26 mouse cellular contexts compared by ENCODE assay signal in the genomic region with DNA sequence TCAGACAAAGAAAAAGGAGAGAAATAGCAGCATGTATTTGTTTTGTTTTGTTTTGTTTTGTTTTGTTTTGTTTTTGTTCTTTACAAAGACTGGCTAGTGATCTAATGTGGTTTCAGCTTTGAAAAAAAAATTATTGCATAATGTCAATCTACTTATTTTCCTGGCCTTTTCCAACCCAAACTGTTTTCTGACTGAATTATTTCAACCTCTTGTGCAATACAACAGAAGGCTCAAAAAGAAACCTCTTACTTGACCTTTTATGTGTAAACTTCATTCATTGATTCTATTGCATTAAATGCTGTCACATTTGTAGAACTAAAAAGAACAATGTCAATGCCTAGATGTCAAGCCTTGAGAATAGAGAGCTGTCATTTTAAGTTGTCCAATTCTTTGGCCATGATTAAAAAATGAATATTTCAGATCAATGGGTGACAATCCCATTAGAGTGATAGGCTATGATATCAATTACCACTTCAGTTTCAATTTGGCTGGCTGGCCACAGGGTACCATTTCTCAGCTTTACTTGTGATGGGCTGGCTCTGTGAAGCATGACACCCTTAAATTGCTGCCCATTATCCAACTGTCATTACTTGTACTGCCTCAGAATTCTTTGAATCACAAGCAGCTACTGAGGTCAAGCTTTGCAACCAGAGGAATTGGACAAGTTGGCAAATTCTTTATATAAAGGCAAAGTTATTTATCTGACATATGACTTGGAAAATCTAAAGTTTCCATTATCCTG. TPM values are rescaled to one million over a fixed set of nuclear protein-coding genes. Genes with fewer than 3 reads are reported as not detected.
DNase-seq lines count a peak whose midpoint lies in the region; ATAC-seq and TF ChIP-seq lines count a peak whose summit lies in the region.
"Had no signal": no experiment of that assay in that cellular context is flagged by ENCODE, and none has a peak within 500 bp of the region (broad histone marks: within the 10 kb centered on the region; RNA-seq: fewer than 3 reads in every experiment).

No protein-coding gene starts in this region.

- H3K4me1 ChIP-seq in hindbrain, embryonic 10.5 days (replicated peaks), result peaks cover 41% of the 10 kb centered on the region
- no peaks in the 10 kb centered on the region for H3K4me1 ChIP-seq in hindbrain, embryonic 14.5 days (replicated peaks; ENCODE audit: control insufficient read depth, insufficient read depth, low read length)
- no peaks in the 10 kb centered on the region for H3K4me1 ChIP-seq in lung, postnatal 0 days (ENCODE audit: insufficient read depth, low read depth, low read length)
- H3K4me1 ChIP-seq: embryonic facial prominence, embryonic 10.5 days; forebrain, embryonic 13.5 days; heart, embryonic 13.5 days had no signal

- TF ChIP-seq EP300 in lung, postnatal 0 days (IDR thresholded peaks at IDR 0.05), result no peak

- H3K9ac ChIP-seq in hindbrain, embryonic 14.5 days, result no peak overlapping the region
- H3K9ac ChIP-seq in lung, postnatal 0 days (replicated peaks; ENCODE audit: low read depth), result no peak overlapping the region
- H3K9ac ChIP-seq: forebrain, embryonic 13.5 days; forebrain, postnatal 0 days; heart, embryonic 13.5 days had no signal

- no peak for TF ChIP-seq CTCF in lung, postnatal 0 days (IDR thresholded peaks at IDR 0.05)

- peak; percentile 20 for DNase-seq in hindbrain, embryonic 10.5 days (ENCODE audit: low spot score)
- no peak for DNase-seq in hindbrain, embryonic 14.5 days (ENCODE audit: low spot score)
- peak; percentile 63 for DNase-seq in lung, postnatal 0 days (ENCODE audit: low spot score)
- no peak for DNase-seq in lung, adult 18-20 months
- peak; percentile 74 for DNase-seq in adipocyte (ENCODE audit: low spot score)
- no peak for DNase-seq in heart, postnatal 25 days (ENCODE audit: low spot score)
- DNase-seq in cerebellum, postnatal 25 days, result no peak
- DNase-seq: adrenal gland, adult 2 months; adrenal gland, postnatal 25 days; cerebellum, adult 18-20 months; cerebellum, adult 9-11 months; forebrain, postnatal 0 days; gastrocnemius, adult 2 months; gastrocnemius, postnatal 25 days; heart, adult 11 months; heart, postnatal 4 days had no signal

- no peak overlapping the region for H3K4me3 ChIP-seq in hindbrain, embryonic 10.5 days
- no peak overlapping the region for H3K4me3 ChIP-seq in hindbrain, embryonic 14.5 days (replicated peaks; ENCODE audit: low read length)
- no peak overlapping the region for H3K4me3 ChIP-seq in lung, postnatal 0 days (ENCODE audit: low read depth, low read length)
- H3K4me3 ChIP-seq: embryonic facial prominence, embryonic 10.5 days; forebrain, embryonic 13.5 days; gastrocnemius, adult 2 months; heart, embryonic 13.5 days had no signal

- no peaks in the 10 kb centered on the region for H3K27me3 ChIP-seq in hindbrain, embryonic 10.5 days (ENCODE audit: insufficient read depth, poor library complexity, severe bottlenecking)
- H3K27me3 ChIP-seq in hindbrain, embryonic 14.5 days (ENCODE audit: control insufficient read depth, insufficient read depth, low read length), result no peaks in the 10 kb centered on the region
- no peaks in the 10 kb centered on the region for H3K27me3 ChIP-seq in lung, postnatal 0 days (replicated peaks; ENCODE audit: insufficient read depth, low read length)
- H3K27me3 ChIP-seq: CH12.LX; forebrain, embryonic 13.5 days; heart, embryonic 13.5 days; Patski had no signal

- H3K4me2 ChIP-seq in hindbrain, embryonic 14.5 days (replicated peaks), result no peak overlapping the region
- no peak overlapping the region for H3K4me2 ChIP-seq in lung, postnatal 0 days (replicated peaks; ENCODE audit: low read depth, low read length)
- H3K4me2 ChIP-seq: forebrain, embryonic 13.5 days; heart, embryonic 13.5 days had no signal

- H3K27ac ChIP-seq in hindbrain, embryonic 10.5 days, result no peak overlapping the region
- H3K27ac ChIP-seq in hindbrain, embryonic 14.5 days, result no peak overlapping the region
- H3K27ac ChIP-seq in lung, postnatal 0 days (ENCODE audit: low read length), result no peak overlapping the region
- H3K27ac ChIP-seq: embryonic facial prominence, embryonic 10.5 days; forebrain, embryonic 13.5 days; gastrocnemius, adult 2 months; heart, embryonic 13.5 days had no signal

- ATAC-seq in hindbrain, embryonic 14.5 days (ENCODE audit: low FRiP score), result no peak
- ATAC-seq in lung, postnatal 0 days, result no peak
- ATAC-seq: activated CD4-positive, CD25-positive, alpha-beta regulatory T cell, adult 4 months; forebrain, embryonic 13.5 days; forebrain, postnatal 0 days; hindbrain, embryonic 16.5 days; inflammation-experienced regulatory T-cells, adult 6 months; Patski had no signal

- H3K36me3 ChIP-seq in hindbrain, embryonic 10.5 days, result peaks cover 3% of the 10 kb centered on the region
- H3K36me3 ChIP-seq in hindbrain, embryonic 14.5 days (replicated peaks; ENCODE audit: control insufficient read depth, insufficient read depth), result no peaks in the 10 kb centered on the region; the same call in 1 of the 2 replicates
- H3K36me3 ChIP-seq in lung, postnatal 0 days (ENCODE audit: insufficient read depth, low read length), result no peaks in the 10 kb centered on the region

- no peaks in the 10 kb centered on the region for H3K9me3 ChIP-seq in hindbrain, embryonic 10.5 days
- H3K9me3 ChIP-seq in hindbrain, embryonic 14.5 days (ENCODE audit: control insufficient read depth, low read length), result no peaks in the 10 kb centered on the region
- no peaks in the 10 kb centered on the region for H3K9me3 ChIP-seq in lung, postnatal 0 days (ENCODE audit: low read length)
- H3K9me3 ChIP-seq: embryonic facial prominence, embryonic 10.5 days; forebrain, embryonic 13.5 days; heart, embryonic 13.5 days had no signal

- intact Hi-C loops in heart, postnatal 25 days (cut with DNase I), result no loop called here

RNA-seq across cellular contexts. Expression of a gene that starts 15.7 kb away (rescaled TPM):
- 18.5 and 22.3 TPM in 2 replicates for polyA plus RNA-seq in hindbrain, embryonic 10.5 days (2016; fragmentation: Nextera tagmentation; extraction: Ambion mirVana)
- polyA plus RNA-seq in hindbrain, embryonic 14.5 days (2014; fragmentation: Nextera tagmentation; extraction: Ambion mirVana), result 11.4 and 12.7 TPM in 2 replicates
- polyA plus RNA-seq in lung, postnatal 0 days (2015; fragmentation: Nextera tagmentation; extraction: Ambion mirVana), result 14.6 and 15.6 TPM in 2 replicates
- 10 to 100 TPM in 1 of 2 experiments, 1 to 10 TPM in 1; 7.8 to 10.2 TPM for total RNA-seq in heart, postnatal 25 days (2021)

RNA-seq across cellular contexts. Expression of a gene that starts 44.7 kb away (rescaled TPM):
- polyA plus RNA-seq in hindbrain, embryonic 10.5 days (2016; fragmentation: Nextera tagmentation; extraction: Ambion mirVana), result 0.24 and 0.42 TPM in 2 replicates
- 0.13 and 0.23 TPM in 2 replicates for polyA plus RNA-seq in hindbrain, embryonic 14.5 days (2014; fragmentation: Nextera tagmentation; extraction: Ambion mirVana)
- 0.19 and 0.24 TPM in 2 replicates for polyA plus RNA-seq in lung, postnatal 0 days (2015; fragmentation: Nextera tagmentation; extraction: Ambion mirVana)
- total RNA-seq in heart, postnatal 25 days (2021), result not detected
- total RNA-seq: adrenal gland, adult 2 months; adrenal gland, postnatal 25 days; CH12.LX; forebrain, postnatal 0 days; gastrocnemius, adult 2 months; gastrocnemius, postnatal 25 days; heart, postnatal 4 days had no signal
- polyA plus RNA-seq: activated CD4-positive, CD25-positive, alpha-beta regulatory T cell, adult 4 months; adrenal gland, adult 2 months; embryonic facial prominence, embryonic 10.5 days; embryonic facial prominence, embryonic 14.5 days; forebrain, embryonic 13.5 days; forebrain, postnatal 0 days; heart, embryonic 13.5 days; heart, postnatal 0 days; hindbrain, embryonic 16.5 days; inflammation-experienced regulatory T-cells, adult 6 months had no signal

RNA-seq across cellular contexts. Expression of a gene that starts 53.6 kb away (rescaled TPM):
- 1.4 and 2.2 TPM in 2 replicates for polyA plus RNA-seq in hindbrain, embryonic 10.5 days (2016; fragmentation: Nextera tagmentation; extraction: Ambion mirVana)
- polyA plus RNA-seq in hindbrain, embryonic 14.5 days (2014; fragmentation: Nextera tagmentation; extraction: Ambion mirVana), result 0.74 and 1.8 TPM in 2 replicates
- polyA plus RNA-seq in lung, postnatal 0 days (2015; fragmentation: Nextera tagmentation; extraction: Ambion mirVana), result 8.1 and 9.7 TPM in 2 replicates
- total RNA-seq in heart, postnatal 25 days (2021), result 10 to 100 TPM; 15.8 to 21.7 TPM

Comparison
In these comparisons a context has a peak if more than half of its experiments do, and no peak if none do; other contexts are left out.
1. DNase-seq: peak in hindbrain, embryonic 10.5 days (single experiment), lung, postnatal 0 days (single experiment) and adipocyte (single experiment); none in hindbrain, embryonic 14.5 days (single experiment), lung, adult 18-20 months (0 of 2), heart, postnatal 25 days (single experiment) and cerebellum, postnatal 25 days (0 of 2).